Mouse (Mus musculus) adrenal gland, adult (tissue): ENCODE results near the gene Mrpl22.
"Not testable (repeated sequence)": the region's sequence is repeated elsewhere in the genome, so short reads cannot be mapped to it uniquely, and the experiment has no call there.

ENCODE experiments used
- DNase-seq, 2 experiments: peaks; one replicate each; pipeline ENCODE4 v3.0.0; 2022 to 2023; ENCODE audit warnings: low spot score in 1 of 2; ENCODE audit not compliant: inconsistent age in 2 of 2

Mrpl22 gene

GRCm38 (mm10) chr11:58179986-58180385, 8.5 kb downstream of the Mrpl22 start:
- not testable (repeated sequence) for DNase-seq

- DNase-seq = no peak
These were observed 9.3 kb downstream of the Mrpl22 start for GRCm38 (mm10) chr11:58180756-58181155.

- peak in 1 of 2 experiments; percentile 53 for DNase-seq
These were observed 12.1 kb downstream of the Mrpl22 start for GRCm38 (mm10) chr11:58183579-58183978.

- no peak for DNase-seq
These were observed 18.2 kb downstream of the Mrpl22 start for GRCm38 (mm10) chr11:58189675-58190074.

GRCm38 (mm10) chr11:58193326-58193725, 21.9 kb downstream of the Mrpl22 start:
- DNase-seq = no peak

GRCm38 (mm10) chr11:58193860-58194520, 22.5 kb downstream of the Mrpl22 start:
- DNase-seq = no peak

- DNase-seq = peak in 1 of 2 experiments; percentile 42
These were observed 27.2 kb downstream of the Mrpl22 start for GRCm38 (mm10) chr11:58198663-58199062.

GRCm38 (mm10) chr11:58199229-58200037, 28.0 kb downstream of the Mrpl22 start, which contains the start of the genes Igtp and Irgm2:
Igtp (plus strand) TSS chr11:58199556.
Irgm2 (plus strand) TSS chr11:58199618.
- DNase-seq = peak; percentile 85 to 97

GRCm38 (mm10) chr11:58200226-58200625, 28.8 kb downstream of the Mrpl22 start:
- no peak for DNase-seq

GRCm38 (mm10) chr11:58201052-58201451, 29.6 kb downstream of the Mrpl22 start:
- DNase-seq = no peak

GRCm38 (mm10) chr11:58210321-58210886, 38.9 kb downstream of the Mrpl22 start:
- peak in 1 of 2 experiments; percentile 39 for DNase-seq

- DNase-seq = peak in 1 of 2 experiments; percentile 47
These were observed 39.7 kb downstream of the Mrpl22 start for GRCm38 (mm10) chr11:58211062-58211681.

GRCm38 (mm10) chr11:58211682-58212067, 40.2 kb downstream of the Mrpl22 start:
- DNase-seq = no peak

GRCm38 (mm10) chr11:58213673-58214342, 42.3 kb downstream of the Mrpl22 start:
- DNase-seq = peak in 1 of 2 experiments; percentile 56

- peak; percentile 91 to 97 for DNase-seq
These were observed 43.1 kb downstream of the Mrpl22 start for GRCm38 (mm10) chr11:58214391-58215048.

- DNase-seq = not testable (repeated sequence)
These were observed 43.6 kb downstream of the Mrpl22 start for GRCm38 (mm10) chr11:58215049-58215430.

- peak in 1 of 2 experiments; percentile 48 for DNase-seq
These were observed 44.4 kb downstream of the Mrpl22 start for GRCm38 (mm10) chr11:58215814-58216213.

- no peak for DNase-seq
These were observed 45.4 kb downstream of the Mrpl22 start for GRCm38 (mm10) chr11:58216823-58217222.

GRCm38 (mm10) chr11:58223751-58224150, 52.3 kb downstream of the Mrpl22 start:
- DNase-seq = no peak

- peak in 1 of 2 experiments; percentile 49 for DNase-seq
These were observed 52.9 kb downstream of the Mrpl22 start for GRCm38 (mm10) chr11:58224313-58224712.
